Mouse (Mus musculus): ENCODE measurements around the gene Necap2. TPM values are rescaled to one million over a fixed set of nuclear protein-coding genes. Genes with fewer than 3 reads are reported as not detected.

Necap2 gene
- 81.7 to 93.6 TPM (median 85.9 TPM) in 4 replicates for total RNA-seq (2023)

GRCm38 (mm10) chr4:141077681-141078509, at the start of gene Necap2:
Gene Necap2 (minus strand): TSS chr4:141078357.

GRCm38 (mm10) chr4:141088033-141088432, 9.9 kb upstream of the Necap2 start, which contains the start of gene Spata21:
Gene Spata21 (plus strand): TSS chr4:141088333.

GRCm38 (mm10) chr4:141060426-141061301, 17.5 kb downstream of the Necap2 start, which contains the start of gene Crocc:
Gene Crocc (minus strand): TSS chr4:141060550.

Other genes starting within 250 kb of the Necap2 start
- 0.49 TPM in 1 of 4 replicates, not detected in the others for gene Padi1, start 232.6 kb downstream of the Necap2 start, total RNA-seq (2023)
- 11.0 to 13.6 TPM (median 12.8 TPM) in 4 replicates for gene Padi2, start 172.0 kb downstream of the Necap2 start, total RNA-seq (2023)
- gene Sdhb, start 117.2 kb downstream of the Necap2 start, total RNA-seq (2023): 67.8 to 81.4 TPM (median 75.4 TPM) in 4 replicates
- 83.0 to 109 TPM (median 90.1 TPM) in 4 replicates for gene Atp13a2, start 91.5 kb downstream of the Necap2 start, total RNA-seq (2023)
- gene Mfap2, start 67.9 kb downstream of the Necap2 start, total RNA-seq (2023): not detected in 4 replicates
- 15.3 to 20.1 TPM (median 17.6 TPM) in 4 replicates for gene Crocc, start 17.8 kb downstream of the Necap2 start, total RNA-seq (2023)
- gene Spata21, start 10.0 kb upstream of the Necap2 start, total RNA-seq (2023): not detected in 4 replicates
- gene Szrd1, start 61.4 kb upstream of the Necap2 start, total RNA-seq (2023): 120 to 160 TPM (median 140 TPM) in 4 replicates
- 18.1 to 25.2 TPM (median 20.6 TPM) in 4 replicates for gene Fbxo42, start 69.6 kb upstream of the Necap2 start, total RNA-seq (2023)
- 1.2 to 2.9 TPM (median 1.7 TPM) in 4 replicates for gene Rsg1, start 135.6 kb upstream of the Necap2 start, total RNA-seq (2023)
- gene Arhgef19, start 161.1 kb upstream of the Necap2 start, total RNA-seq (2023): not detected in 4 replicates
- gene Epha2, start 222.9 kb upstream of the Necap2 start, total RNA-seq (2023): 19.0 to 27.4 TPM (median 25.1 TPM) in 4 replicates